Mouse (Mus musculus): ENCODE results near the gene Hs2st1.

DNA sequence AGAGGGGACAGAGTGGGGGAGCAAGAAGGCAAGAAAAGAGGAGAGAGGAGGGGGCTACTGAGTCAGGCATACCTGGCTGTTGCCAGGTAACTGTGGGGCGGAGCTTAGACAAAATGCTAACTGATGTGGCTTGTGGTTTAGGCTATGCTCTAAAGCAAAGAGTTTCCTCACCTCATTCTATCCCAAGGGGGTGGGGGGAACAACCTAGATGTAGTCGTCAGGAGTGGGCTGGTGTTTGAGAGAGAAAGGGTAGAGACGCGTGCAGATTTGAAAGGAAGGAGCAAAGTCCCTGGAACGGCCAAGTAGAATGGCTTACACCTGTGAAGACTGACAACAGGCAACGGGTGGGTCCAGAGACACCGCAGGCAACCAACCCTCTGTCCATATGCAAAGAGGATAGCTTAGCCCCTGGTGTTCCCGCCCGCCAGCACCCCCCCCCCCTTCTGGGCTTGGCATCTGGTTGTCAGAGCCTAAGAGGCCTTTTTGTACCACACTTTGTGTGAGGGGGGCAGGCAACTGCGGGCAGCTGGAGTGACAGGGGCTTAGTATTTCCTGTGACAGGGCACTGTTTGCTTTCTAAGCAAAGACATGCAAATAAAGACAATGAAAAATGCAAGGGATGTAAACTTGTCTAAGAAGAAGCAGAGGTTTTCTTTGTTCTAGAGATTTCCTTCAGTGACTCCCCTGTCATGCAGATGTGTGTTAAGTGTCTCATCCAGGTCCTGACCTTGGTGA lies 157.3 kb downstream of the Hs2st1 start:
- TF ChIP-seq TAL1 (IDR thresholded peaks at IDR 0.05; ENCODE audit: low read length), result no peak
- TF ChIP-seq GATA1 (IDR thresholded peaks at IDR 0.05; ENCODE audit: low read length), result no peak

All from erythroblast, embryonic 14.5 days (primary cell).